Mouse (Mus musculus) spleen, postnatal 14 days (tissue): Measurements from ENCODE around the gene Sparc.

Source experiments
- DNase-seq, 2 experiments: peaks; one replicate each; pipeline ENCODE4 v3.0.0; 2021 to 2022; ENCODE audit warnings: low spot score in 2 of 2

The Sparc gene

GRCm38 (mm10) chr11:55367783-55368182 is 55.2 kb downstream of the Sparc start:
- no peak for DNase-seq

GRCm38 (mm10) chr11:55365840-55366239 is 57.1 kb downstream of the Sparc start:
- DNase-seq = no peak

- DNase-seq = no peak
Observed at GRCm38 (mm10) chr11:55365242-55365641, 57.7 kb downstream of the Sparc start.

- no peak for DNase-seq
Observed at GRCm38 (mm10) chr11:55364662-55365061, 58.3 kb downstream of the Sparc start.

GRCm38 (mm10) chr11:55358094-55358783 is 64.7 kb downstream of the Sparc start:
- DNase-seq = no peak

- no peak for DNase-seq
Observed at GRCm38 (mm10) chr11:55356846-55357245, 66.1 kb downstream of the Sparc start.
